Mouse (Mus musculus): ENCODE measurements around the gene Hoxd3. TPM values are rescaled to one million over a fixed set of nuclear protein-coding genes. Genes with fewer than 3 reads are reported as not detected.

The Hoxd3 gene
- polyA plus RNA-seq, 1 experiment from 2014 or later = 0.09 TPM

DNA sequence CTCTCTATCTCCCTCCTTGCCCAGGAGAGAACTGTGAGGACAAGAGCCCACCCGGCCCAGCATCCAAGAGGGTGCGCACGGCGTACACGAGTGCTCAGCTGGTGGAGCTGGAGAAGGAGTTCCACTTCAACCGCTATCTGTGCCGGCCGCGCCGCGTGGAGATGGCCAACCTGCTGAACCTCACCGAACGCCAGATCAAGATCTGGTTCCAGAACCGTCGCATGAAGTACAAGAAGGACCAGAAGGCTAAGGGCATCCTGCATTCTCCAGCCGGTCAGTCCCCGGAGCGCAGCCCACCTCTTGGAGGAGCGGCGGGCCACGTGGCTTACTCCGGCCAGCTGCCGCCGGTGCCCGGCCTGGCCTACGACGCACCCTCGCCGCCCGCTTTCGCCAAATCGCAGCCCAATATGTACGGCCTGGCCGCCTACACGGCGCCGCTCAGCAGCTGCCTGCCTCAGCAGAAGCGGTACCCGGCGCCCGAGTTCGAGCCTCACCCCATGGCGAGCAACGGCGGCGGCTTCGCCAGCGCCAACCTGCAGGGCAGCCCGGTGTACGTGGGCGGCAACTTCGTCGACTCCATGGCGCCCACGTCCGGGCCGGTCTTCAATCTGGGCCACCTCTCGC, 34.7 kb downstream of the Hoxd3 start:
- WGBS (ENCODE audit: insufficient replicate concordance) = 2% methylated on average over 58 of the region's 58 CpGs
- Histone ChIP-seq H3K4me1 (ENCODE audit: control insufficient read depth, low read depth, low read length) (no peaks in the 10 kb centered on the region; the same call in 1 of the 2 replicates), H3K36me3 (ENCODE audit: control insufficient read depth, insufficient read depth) (no peaks in the 10 kb centered on the region), H3K27ac (ENCODE audit: low read length) (no peak overlapping the region), H3K27me3 (ENCODE audit: control insufficient read depth, insufficient read depth, low read depth, low read length) (peaks cover 94% of the 10 kb centered on the region), H3K9me3 (replicated peaks; ENCODE audit: control insufficient read depth, low read length) (no peaks in the 10 kb centered on the region), H3K9ac (ENCODE audit: low read depth, low read length) (no peak overlapping the region), H3K4me2 (ENCODE audit: low read depth, low read length) (no peak overlapping the region), H3K4me3 (ENCODE audit: low read depth, low read length) (no peak overlapping the region)
- no peak for ATAC-seq (ENCODE audit: low read depth)

DNA sequence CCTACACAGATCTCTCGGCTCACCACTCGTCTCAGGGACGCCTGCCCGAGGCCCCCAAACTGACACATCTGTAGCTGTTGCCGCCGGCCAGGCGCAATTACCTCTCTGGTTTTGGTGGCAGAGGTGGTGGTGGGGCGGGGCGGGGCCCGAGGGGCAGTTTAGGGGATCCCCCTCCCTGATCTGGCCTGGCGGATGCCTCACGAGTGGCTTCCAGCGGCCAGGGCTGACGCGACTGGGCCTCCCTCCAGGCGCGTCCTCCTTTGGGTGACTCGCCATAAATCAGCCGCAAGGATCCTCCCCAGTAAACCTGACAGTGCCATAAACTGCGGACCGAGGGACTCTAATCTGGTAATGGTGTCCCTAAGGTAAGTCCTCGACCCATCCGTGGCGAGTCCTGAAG, 35.3 kb downstream of the Hoxd3 start:
- no peak overlapping the region for H3K27ac ChIP-seq (ENCODE audit: low read length)
- WGBS (ENCODE audit: insufficient replicate concordance) = 5% methylated on average over 24 of the region's 24 CpGs
- H3K36me3 ChIP-seq (ENCODE audit: control insufficient read depth, insufficient read depth) = no peaks in the 10 kb centered on the region
- H3K4me1 ChIP-seq (ENCODE audit: control insufficient read depth, low read depth, low read length) = no peaks in the 10 kb centered on the region; the same call in 1 of the 2 replicates
- no peak overlapping the region for H3K9ac ChIP-seq (ENCODE audit: low read depth, low read length)
- H3K9me3 ChIP-seq (replicated peaks; ENCODE audit: control insufficient read depth, low read length) = no peaks in the 10 kb centered on the region
- no peak overlapping the region for H3K4me2 ChIP-seq (ENCODE audit: low read depth, low read length)
- no peak for ATAC-seq (ENCODE audit: low read depth)
- H3K27me3 ChIP-seq (ENCODE audit: control insufficient read depth, insufficient read depth, low read depth, low read length) = peaks cover 94% of the 10 kb centered on the region
- no peak overlapping the region for H3K4me3 ChIP-seq (ENCODE audit: low read depth, low read length)

GRCm38 (mm10) chr2:74747661-74748141, 36.0 kb downstream of the Hoxd3 start:
- peaks cover 97% of the 10 kb centered on the region for H3K27me3 ChIP-seq (ENCODE audit: control insufficient read depth, insufficient read depth, low read depth, low read length)

DNA sequence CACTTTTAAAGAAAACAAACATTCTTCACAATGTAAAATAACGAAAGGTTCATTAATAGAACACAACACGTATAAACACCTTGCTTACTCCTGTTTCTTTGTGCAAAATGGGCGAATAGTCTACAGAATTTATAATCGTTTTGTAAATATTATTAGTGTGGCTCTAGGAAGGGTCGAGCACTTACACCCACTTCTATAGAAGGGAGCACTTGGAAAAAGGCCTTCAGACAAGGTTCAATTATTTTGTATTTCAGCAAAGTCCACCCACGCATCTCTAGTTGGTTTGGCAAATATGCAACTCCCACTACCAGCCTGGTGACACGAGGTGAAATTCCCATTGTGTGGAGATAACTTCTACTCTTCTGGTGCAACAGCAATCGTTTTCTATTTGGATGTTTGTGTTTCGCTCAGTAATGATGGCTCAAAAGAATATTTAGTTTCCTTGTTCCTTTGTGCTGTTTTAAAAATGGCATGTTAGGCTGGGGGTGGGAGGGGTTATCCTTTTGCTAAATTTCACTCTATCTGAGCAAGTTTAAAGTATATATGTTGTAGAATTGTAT, 36.8 kb downstream of the Hoxd3 start:
- Histone ChIP-seq H3K4me1 (ENCODE audit: control insufficient read depth, low read depth, low read length) (no peaks in the 10 kb centered on the region; the same call in 1 of the 2 replicates), H3K4me2 (ENCODE audit: low read depth, low read length) (no peak overlapping the region), H3K9me3 (replicated peaks; ENCODE audit: control insufficient read depth, low read length) (no peaks in the 10 kb centered on the region), H3K36me3 (ENCODE audit: control insufficient read depth, insufficient read depth) (no peaks in the 10 kb centered on the region), H3K4me3 (ENCODE audit: low read depth, low read length) (no peak overlapping the region), H3K27me3 (ENCODE audit: control insufficient read depth, insufficient read depth, low read depth, low read length) (peaks cover 100% of the 10 kb centered on the region), H3K27ac (ENCODE audit: low read length) (no peak overlapping the region), H3K9ac (ENCODE audit: low read depth, low read length) (no peak overlapping the region)
- 9% methylated on average over 9 of the region's 9 CpGs for WGBS (ENCODE audit: insufficient replicate concordance)
- no peak for ATAC-seq (ENCODE audit: low read depth)

More at GRCm38 (mm10) chr2:74747661-74748141, 36.0 kb downstream of the Hoxd3 start:
- no peaks in the 10 kb centered on the region for H3K9me3 ChIP-seq (replicated peaks; ENCODE audit: control insufficient read depth, low read length)
- no peak overlapping the region for H3K9ac ChIP-seq (ENCODE audit: low read depth, low read length)
- no peak for ATAC-seq (ENCODE audit: low read depth)
- no peaks in the 10 kb centered on the region for H3K36me3 ChIP-seq (ENCODE audit: control insufficient read depth, insufficient read depth)
- H3K4me3 ChIP-seq (ENCODE audit: low read depth, low read length) = no peak overlapping the region
- H3K4me2 ChIP-seq (ENCODE audit: low read depth, low read length) = no peak overlapping the region
- no peak overlapping the region for H3K27ac ChIP-seq (ENCODE audit: low read length)
- H3K4me1 ChIP-seq (ENCODE audit: control insufficient read depth, low read depth, low read length) = no peaks in the 10 kb centered on the region; the same call in 1 of the 2 replicates
- 21% methylated on average over 11 of the region's 11 CpGs for WGBS (ENCODE audit: insufficient replicate concordance)

- WGBS (ENCODE audit: insufficient replicate concordance) = under 1% methylated on average over 47 of the region's 47 CpGs
- no peaks in the 10 kb centered on the region; the same call in 1 of the 2 replicates for H3K4me1 ChIP-seq (ENCODE audit: control insufficient read depth, low read depth, low read length)
- H3K27ac ChIP-seq (ENCODE audit: low read length) = no peak overlapping the region
- H3K4me3 ChIP-seq (ENCODE audit: low read depth, low read length) = no peak overlapping the region
- no peak overlapping the region for H3K4me2 ChIP-seq (ENCODE audit: low read depth, low read length)
- H3K9ac ChIP-seq (ENCODE audit: low read depth, low read length) = no peak overlapping the region
- ATAC-seq (ENCODE audit: low read depth) = no peak
- H3K9me3 ChIP-seq (replicated peaks; ENCODE audit: control insufficient read depth, low read length) = no peaks in the 10 kb centered on the region
- no peaks in the 10 kb centered on the region for H3K36me3 ChIP-seq (ENCODE audit: control insufficient read depth, insufficient read depth)
- peaks cover 100% of the 10 kb centered on the region for H3K27me3 ChIP-seq (ENCODE audit: control insufficient read depth, insufficient read depth, low read depth, low read length)
Observed at GRCm38 (mm10) chr2:74749337-74750121, 37.8 kb downstream of the Hoxd3 start.

- Histone ChIP-seq H3K4me2 (ENCODE audit: low read depth, low read length) (no peak overlapping the region), H3K36me3 (ENCODE audit: control insufficient read depth, insufficient read depth) (no peaks in the 10 kb centered on the region), H3K9ac (ENCODE audit: low read depth, low read length) (no peak overlapping the region), H3K27me3 (ENCODE audit: control insufficient read depth, insufficient read depth, low read depth, low read length) (peaks cover 95% of the 10 kb centered on the region), H3K9me3 (replicated peaks; ENCODE audit: control insufficient read depth, low read length) (no peaks in the 10 kb centered on the region), H3K4me1 (ENCODE audit: control insufficient read depth, low read depth, low read length) (no peaks in the 10 kb centered on the region; the same call in 1 of the 2 replicates), H3K4me3 (ENCODE audit: low read depth, low read length) (no peak overlapping the region), H3K27ac (ENCODE audit: low read length) (no peak overlapping the region)
- no peak for ATAC-seq (ENCODE audit: low read depth)
- 26% methylated on average over 5 of the region's 5 CpGs for WGBS (ENCODE audit: insufficient replicate concordance)
Observed at GRCm38 (mm10) chr2:74750731-74751250, 39.1 kb downstream of the Hoxd3 start.

- no peak overlapping the region for H3K4me2 ChIP-seq (ENCODE audit: low read depth, low read length)
- H3K27me3 ChIP-seq (ENCODE audit: control insufficient read depth, insufficient read depth, low read depth, low read length) = peaks cover 90% of the 10 kb centered on the region
- H3K4me3 ChIP-seq (ENCODE audit: low read depth, low read length) = no peak overlapping the region
- no peak for ATAC-seq (ENCODE audit: low read depth)
- H3K27ac ChIP-seq (ENCODE audit: low read length) = no peak overlapping the region
- no peak overlapping the region for H3K9ac ChIP-seq (ENCODE audit: low read depth, low read length)
- no peaks in the 10 kb centered on the region for H3K36me3 ChIP-seq (ENCODE audit: control insufficient read depth, insufficient read depth)
- H3K9me3 ChIP-seq (replicated peaks; ENCODE audit: control insufficient read depth, low read length) = no peaks in the 10 kb centered on the region
- 41% methylated on average over 1 of the region's 1 CpGs for WGBS (ENCODE audit: insufficient replicate concordance)
- no peaks in the 10 kb centered on the region; the same call in 1 of the 2 replicates for H3K4me1 ChIP-seq (ENCODE audit: control insufficient read depth, low read depth, low read length)
Observed at GRCm38 (mm10) chr2:74751861-74752260, 40.1 kb downstream of the Hoxd3 start.

- H3K4me1 ChIP-seq (ENCODE audit: control insufficient read depth, low read depth, low read length) = no peaks in the 10 kb centered on the region; the same call in 1 of the 2 replicates
- H3K9ac ChIP-seq (ENCODE audit: low read depth, low read length) = no peak overlapping the region
- peak overlapping the region; percentile 8; the same call in 1 of the 2 replicates for H3K4me2 ChIP-seq (ENCODE audit: low read depth, low read length)
- peaks cover 82% of the 10 kb centered on the region for H3K27me3 ChIP-seq (ENCODE audit: control insufficient read depth, insufficient read depth, low read depth, low read length)
- H3K9me3 ChIP-seq (replicated peaks; ENCODE audit: control insufficient read depth, low read length) = no peaks in the 10 kb centered on the region
- no peaks in the 10 kb centered on the region for H3K36me3 ChIP-seq (ENCODE audit: control insufficient read depth, insufficient read depth)
- H3K27ac ChIP-seq (ENCODE audit: low read length) = no peak overlapping the region
- WGBS (ENCODE audit: insufficient replicate concordance) = 3% methylated on average over 45 of the region's 45 CpGs
- no peak overlapping the region for H3K4me3 ChIP-seq (ENCODE audit: low read depth, low read length)
- no peak for ATAC-seq (ENCODE audit: low read depth)
Observed at GRCm38 (mm10) chr2:74752431-74753174, 40.9 kb downstream of the Hoxd3 start.
